Mouse (Mus musculus) heart, embryonic 14.5 days (tissue): ENCODE data around the gene Samd14. TPM values are rescaled to one million over a fixed set of nuclear protein-coding genes. Genes with fewer than 3 reads are reported as not detected.
A peak's percentile ranks its signal among the peaks of the same experiment; 100 is the strongest.

Experiments
- ATAC-seq: fragments of 200-750 bp; cut with Nextera tagmentation; 2 replicates; pipeline ENCODE4 v1.8.0; 2017; ENCODE audit warnings: low read depth, moderate TSS enrichment; ENCODE audit not compliant: insufficient number of reproducible peaks, insufficient read depth, low FRiP score
- H3K27ac ChIP-seq, 2 experiments: fragments of 200-500 bp in 1 of 2; fragments of 300-500 bp in 1 of 2; sonication (generic) in 1 of 2; replicated peaks in 1 of 2; 2 replicates each; pipeline ENCODE4 v1.5.1; 2012 to 2014; ENCODE audit warnings: low read depth in 2 of 2, low read length in 2 of 2, control low read depth in 1 of 2, mild to moderate bottlenecking in 1 of 2, mixed read lengths in 1 of 2; ENCODE audit not compliant: control insufficient read depth in 1 of 2, insufficient read depth in 1 of 2
- H3K27me3 ChIP-seq: fragments of 300-500 bp; sonication (generic); 2 replicates; pipeline ENCODE4 v1.6.1; 2014; ENCODE audit warnings: mild to moderate bottlenecking, low read length, control low read depth; ENCODE audit not compliant: control insufficient read depth, insufficient read depth
- H3K36me3 ChIP-seq: fragments of 300-500 bp; sonication (generic); 2 replicates; pipeline ENCODE4 v1.6.1; 2014; ENCODE audit warnings: mild to moderate bottlenecking, control low read depth, low read length, mixed read lengths; ENCODE audit not compliant: control insufficient read depth, insufficient read depth
- H3K4me1 ChIP-seq, 2 experiments: fragments of 200-500 bp in 1 of 2; fragments of 300-500 bp in 1 of 2; sonication (generic) in 1 of 2; 2 replicates each; pipeline ENCODE4 v1.6.1; 2012 to 2014; ENCODE audit warnings: low read length in 2 of 2, control low read depth in 1 of 2, mixed read lengths in 1 of 2; ENCODE audit not compliant: control insufficient read depth in 2 of 2, insufficient read depth in 2 of 2
- H3K4me2 ChIP-seq: fragments of 300-500 bp; sonication (generic); 2 replicates; pipeline ENCODE4 v1.6.1; 2014; ENCODE audit warnings: mild to moderate bottlenecking, low read length
- H3K4me3 ChIP-seq, 2 experiments: fragments of 200-500 bp in 1 of 2; fragments of 300-500 bp in 1 of 2; sonication (generic) in 1 of 2; 2 replicates each; pipeline ENCODE4 v1.5.1; 2012 to 2014; ENCODE audit warnings: low read length in 2 of 2, mild to moderate bottlenecking in 2 of 2, control low read depth in 1 of 2, low read depth in 1 of 2, moderate library complexity in 1 of 2; ENCODE audit not compliant: control insufficient read depth in 1 of 2, insufficient read depth in 1 of 2
- H3K9ac ChIP-seq: fragments of 300-500 bp; sonication (generic); 2 replicates; pipeline ENCODE4 v1.6.1; 2014; ENCODE audit warnings: mild to moderate bottlenecking, low read length
- H3K9me3 ChIP-seq: fragments of 300-500 bp; sonication (generic); 2 replicates; pipeline ENCODE4 v1.6.1; 2016; ENCODE audit warnings: low read length, control low read depth; ENCODE audit not compliant: control insufficient read depth
- WGBS: fragments of 180-500 bp; shearing (Covaris S2); extraction: QIAGEN DNeasy Blood & Tissue Kit; methylation state at CpG from one replicate; pipeline ENCODE4 v1.1.7; 2014; 5-methylcytosine and 5-hydroxymethylcytosine counted together
- polyA plus RNA-seq: library from polyadenylated mRNA; unstranded; fragments of >200 nt; fragmentation: Nextera tagmentation; extraction: Ambion mirVana; gene quantifications from 2 replicates; pipeline ENCODE4 v1.2.1, GENCODE M21; 2014

Gene Samd14
- polyA plus RNA-seq, 1 experiment from 2014 or later, result 10.1 TPM

GRCm38 (mm10) chr11:94990102-94990748 lies 19.5 kb upstream of the Samd14 start:
- Histone ChIP-seq H3K36me3 (peaks cover 14% of the 10 kb centered on the region; the same call in 1 of the 2 replicates), H3K27me3 (no peaks in the 10 kb centered on the region), H3K9ac (peak overlapping the region; percentile 94), H3K4me1 (peaks cover 46 to 65% of the 10 kb centered on the region in 2 experiments), H3K4me2 (peak overlapping the region; percentile 96), H3K4me3 (peak overlapping the region; percentile 40 to 84), H3K27ac (peak overlapping the region; percentile 89 to 93), H3K9me3 (no peaks in the 10 kb centered on the region)
- ATAC-seq, result no peak
- 46% methylated on average over 6 of the region's 6 CpGs for WGBS

- Histone ChIP-seq H3K4me2 (peak within 1 kb of the TSS; percentile 96), H3K27ac (peak within 1 kb of the TSS; percentile 89 to 93), H3K27me3 (no peaks in the 10 kb centered on the region), H3K9me3 (no peaks in the 10 kb centered on the region), H3K36me3 (peaks cover 20% of the 10 kb centered on the region), H3K9ac (peak within 1 kb of the TSS; percentile 94), H3K4me3 (peak within 1 kb of the TSS; percentile 84 to 86), H3K4me1 (peaks cover 48 to 72% of the 10 kb centered on the region in 2 experiments)
- 1% methylated on average over 49 of the region's 69 CpGs for WGBS
- peak; percentile 81 for ATAC-seq
Measured at GRCm38 (mm10) chr11:94990749-94991577, 18.7 kb upstream of the Samd14 start, which contains the start of gene Ppp1r9b. Gene Ppp1r9b (plus strand): TSS chr11:94991035.

- WGBS, result under 1% methylated on average over 94 of the region's 99 CpGs
- Histone ChIP-seq H3K36me3 (peaks cover 28% of the 10 kb centered on the region), H3K9me3 (no peaks in the 10 kb centered on the region), H3K27ac (peak overlapping the region; percentile 46 to 93), H3K4me2 (peak overlapping the region; percentile 96), H3K27me3 (no peaks in the 10 kb centered on the region), H3K9ac (peak overlapping the region; percentile 94), H3K4me3 (peak overlapping the region; percentile 84 to 86), H3K4me1 (peaks cover 48 to 69% of the 10 kb centered on the region in 2 experiments)
- ATAC-seq, result no peak
Measured at GRCm38 (mm10) chr11:94991641-94992479, 17.8 kb upstream of the Samd14 start.

GRCm38 (mm10) chr11:94992480-94992753 lies 17.3 kb upstream of the Samd14 start:
- Histone ChIP-seq H3K9ac (peak overlapping the region; percentile 94), H3K4me3 (peak overlapping the region; percentile 84 to 86), H3K36me3 (peaks cover 34% of the 10 kb centered on the region), H3K27me3 (no peaks in the 10 kb centered on the region), H3K9me3 (no peaks in the 10 kb centered on the region), H3K27ac (peak overlapping the region in 1 of 2 experiments; percentile 93; a peak in 2 of 4 replicates), H3K4me2 (peak overlapping the region; percentile 96), H3K4me1 (peaks cover 48 to 65% of the 10 kb centered on the region in 2 experiments)
- no peak for ATAC-seq
- under 1% methylated on average over 20 of the region's 20 CpGs for WGBS

GRCm38 (mm10) chr11:94992754-94993606 lies 16.7 kb upstream of the Samd14 start:
- WGBS, result 4% methylated on average over 22 of the region's 22 CpGs

GRCm38 (mm10) chr11:94994208-94994814 lies 15.4 kb upstream of the Samd14 start:
- 20% methylated on average over 10 of the region's 10 CpGs for WGBS
- peaks cover 53% of the 10 kb centered on the region for H3K36me3 ChIP-seq
- H3K9ac ChIP-seq, result peak overlapping the region; percentile 94
- peak overlapping the region; percentile 84 to 86 for H3K4me3 ChIP-seq
- H3K4me1 ChIP-seq, result peaks cover 34 to 56% of the 10 kb centered on the region in 2 experiments
- peak overlapping the region in 1 of 2 experiments; percentile 93; a peak in 2 of 4 replicates for H3K27ac ChIP-seq
- no peaks in the 10 kb centered on the region for H3K9me3 ChIP-seq
- H3K4me2 ChIP-seq, result peak overlapping the region; percentile 96
- ATAC-seq, result no peak
- no peaks in the 10 kb centered on the region for H3K27me3 ChIP-seq

More at GRCm38 (mm10) chr11:94992754-94993606, 16.7 kb upstream of the Samd14 start:
- H3K27me3 ChIP-seq, result no peaks in the 10 kb centered on the region
- no peaks in the 10 kb centered on the region for H3K9me3 ChIP-seq
- H3K36me3 ChIP-seq, result peaks cover 39% of the 10 kb centered on the region
- ATAC-seq, result no peak
- H3K4me2 ChIP-seq, result peak overlapping the region; percentile 96
- H3K4me1 ChIP-seq, result peaks cover 43 to 65% of the 10 kb centered on the region in 2 experiments
- H3K4me3 ChIP-seq, result peak overlapping the region; percentile 84 to 86
- H3K27ac ChIP-seq, result peak overlapping the region in 1 of 2 experiments; percentile 93; a peak in 2 of 4 replicates
- H3K9ac ChIP-seq, result peak overlapping the region; percentile 94
